Mouse (Mus musculus) megakaryocyte, embryonic 14.5 days (primary cell): ENCODE data around the gene Sycn.

ENCODE experiments used
- FLI1 ChIP-seq: IDR thresholded peaks from 2 replicates; pipeline ENCODE4 v1.6.1; 2012; ENCODE audit warnings: low read length, inconsistent platforms, mixed read lengths
- GATA1 ChIP-seq: IDR thresholded peaks from 3 replicates; pipeline ENCODE4 v1.6.1; 2012; ENCODE audit warnings: mixed read lengths, low read length, inconsistent platforms, borderline replicate concordance

GRCm38 (mm10) chr7:28527922-28528719 is 12.6 kb upstream of the Sycn start:
- TF ChIP-seq FLI1 (no peak), GATA1 (no peak; the same call in 2 of the 3 replicates)
